Mouse (Mus musculus) liver, embryonic 14.5 days (tissue): ENCODE measurements at regions not wholly inside any gene's neighbourhood (a gene's known extent, or its start where the extent isn't known, plus 50 kb on each side); places are given as distances from the start of the nearest gene placed in this dataset.

Experiments
- ATAC-seq: fragments of 200-750 bp; cut with Nextera tagmentation; 2 replicates; pipeline ENCODE4 v1.8.0; 2017; ENCODE audit warnings: moderate number of reproducible peaks, mild to moderate bottlenecking, moderate library complexity; ENCODE audit not compliant: insufficient read depth
- DNase-seq, 3 experiments: peaks; one replicate each; pipeline ENCODE4 v3.0.0-alpha.2; 2012 to 2013; ENCODE audit warnings: low read depth in 3 of 3, low spot score in 3 of 3
- H3K27ac ChIP-seq: fragments of 300-500 bp; sonication (generic); 2 replicates; pipeline ENCODE4 v1.5.1; 2014; ENCODE audit warnings: moderate library complexity, mild to moderate bottlenecking, control low read depth, inconsistent platforms
- H3K27me3 ChIP-seq: fragments of 300-500 bp; sonication (generic); 2 replicates; pipeline ENCODE4 v1.6.1; 2014; ENCODE audit warnings: mild to moderate bottlenecking, low read length, moderate library complexity; ENCODE audit not compliant: control insufficient read depth, insufficient read depth
- H3K36me3 ChIP-seq: fragments of 300-500 bp; sonication (generic); replicated peaks from 2 replicates; pipeline ENCODE4 v1.6.1; 2014; ENCODE audit warnings: low read depth; ENCODE audit not compliant: control insufficient read depth, insufficient read depth
- H3K4me1 ChIP-seq, 2 experiments: fragments of 200-500 bp in 1 of 2; fragments of 300-500 bp in 1 of 2; sonication (generic) in 1 of 2; replicated peaks; 2 replicates each; pipeline ENCODE4 v1.6.1; 2012 to 2014; ENCODE audit warnings: antibody characterized with exemption in 1 of 2, inconsistent platforms in 1 of 2, low read length in 1 of 2; ENCODE audit not compliant: control insufficient read depth in 2 of 2, insufficient read depth in 2 of 2
- H3K4me2 ChIP-seq: fragments of 300-500 bp; sonication (generic); 2 replicates; pipeline ENCODE4 v1.6.1; 2014; ENCODE audit warnings: low read depth, mild to moderate bottlenecking, control low read depth, moderate library complexity
- H3K4me3 ChIP-seq, 2 experiments: fragments of 200-500 bp in 1 of 2; fragments of 300-500 bp in 1 of 2; sonication (generic) in 1 of 2; 2 replicates each; pipeline ENCODE4 v1.5.1; 2012 to 2014; ENCODE audit warnings: low read depth in 2 of 2, low read length in 2 of 2, mild to moderate bottlenecking in 2 of 2, control low read depth in 1 of 2, inconsistent platforms in 1 of 2, moderate library complexity in 1 of 2; ENCODE audit not compliant: insufficient read depth in 1 of 2
- H3K9ac ChIP-seq: fragments of 300-500 bp; sonication (generic); replicated peaks from 2 replicates; pipeline ENCODE4 v1.6.1; 2014; ENCODE audit warnings: mild to moderate bottlenecking, control low read depth, moderate library complexity
- H3K9me3 ChIP-seq: fragments of 300-500 bp; sonication (generic); 2 replicates; pipeline ENCODE4 v1.6.1; 2016; ENCODE audit warnings: low read length, mixed read lengths; ENCODE audit not compliant: control insufficient read depth
- CTCF ChIP-seq: IDR thresholded peaks from 2 replicates; pipeline ENCODE4 v1.5.1; 2016; ENCODE audit warnings: antibody characterized with exemption, low read depth, control low read depth
- EP300 ChIP-seq: IDR thresholded peaks from 2 replicates; pipeline ENCODE4 v1.6.1; 2016; ENCODE audit warnings: antibody characterized with exemption, low read depth
- WGBS: fragments of 180-500 bp; shearing (Covaris S2); extraction: QIAGEN DNeasy Blood & Tissue Kit; methylation state at CpG from one replicate; pipeline ENCODE4 v1.1.7; 2014; ENCODE audit not compliant: insufficient replicate concordance; 5-methylcytosine and 5-hydroxymethylcytosine counted together

GRCm38 (mm10) chr13:44502612-44503256 is 226.5 kb upstream of the Jarid2 start:
- no peak overlapping the region for H3K4me2 ChIP-seq
- H3K4me1 ChIP-seq: peaks cover 5 to 23% of the 10 kb centered on the region in 2 experiments; a peak in 3 of 4 replicates
- H3K36me3 ChIP-seq: no peaks in the 10 kb centered on the region
- H3K9me3 ChIP-seq: no peaks in the 10 kb centered on the region
- no peak overlapping the region for H3K27ac ChIP-seq
- ATAC-seq: no peak
- DNase-seq: no peak
- no peaks in the 10 kb centered on the region for H3K27me3 ChIP-seq
- H3K4me3 ChIP-seq: no peak overlapping the region
- no peak overlapping the region for H3K9ac ChIP-seq
- WGBS: 33% methylated on average over 10 of the region's 10 CpGs
- no peak for TF ChIP-seq EP300
- TF ChIP-seq CTCF: no peak

DNA sequence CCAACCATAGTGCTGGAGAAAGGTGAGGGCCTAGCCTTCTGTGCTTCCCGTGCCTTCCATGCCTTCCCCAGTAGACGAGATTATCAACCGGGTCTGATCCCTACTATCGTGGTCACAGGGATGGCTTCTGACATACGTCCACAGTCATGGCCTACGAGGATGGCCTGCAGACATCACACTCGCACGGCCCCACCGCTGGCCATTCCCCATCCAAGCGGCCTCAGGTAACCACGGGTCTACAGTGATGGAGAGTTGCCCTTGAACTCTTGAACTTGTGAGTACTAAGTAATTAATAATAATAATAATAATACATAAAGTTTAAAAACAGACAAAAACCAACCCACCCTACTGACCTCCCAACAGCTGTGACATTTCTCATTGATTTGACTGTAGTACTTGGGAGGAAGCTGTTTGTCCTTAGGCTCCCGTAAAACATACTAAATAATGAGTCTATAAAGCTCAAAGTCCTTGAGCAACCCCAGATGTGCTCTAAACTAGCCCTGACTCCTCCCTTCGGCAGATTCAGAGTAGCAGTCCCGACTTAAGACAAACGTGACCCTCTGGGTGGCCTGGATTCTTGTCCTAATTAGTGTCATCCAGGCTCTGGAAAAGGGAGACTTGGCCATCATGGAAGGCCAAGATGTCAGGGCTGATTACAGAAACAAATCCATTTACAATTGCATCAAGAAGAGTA is 225.9 kb upstream of the Jarid2 start:
- Histone ChIP-seq H3K4me1 (peaks cover 5 to 23% of the 10 kb centered on the region in 2 experiments; a peak in 3 of 4 replicates), H3K36me3 (no peaks in the 10 kb centered on the region), H3K27me3 (no peaks in the 10 kb centered on the region), H3K27ac (no peak overlapping the region), H3K9me3 (no peaks in the 10 kb centered on the region), H3K9ac (no peak overlapping the region), H3K4me3 (no peak overlapping the region), H3K4me2 (no peak overlapping the region)
- TF ChIP-seq EP300 (no peak), CTCF (no peak)
- ATAC-seq (no peak), DNase-seq (no peak)
- whole genome bisulfite sequencing: 61% methylated on average over 15 of the region's 15 CpGs

DNA sequence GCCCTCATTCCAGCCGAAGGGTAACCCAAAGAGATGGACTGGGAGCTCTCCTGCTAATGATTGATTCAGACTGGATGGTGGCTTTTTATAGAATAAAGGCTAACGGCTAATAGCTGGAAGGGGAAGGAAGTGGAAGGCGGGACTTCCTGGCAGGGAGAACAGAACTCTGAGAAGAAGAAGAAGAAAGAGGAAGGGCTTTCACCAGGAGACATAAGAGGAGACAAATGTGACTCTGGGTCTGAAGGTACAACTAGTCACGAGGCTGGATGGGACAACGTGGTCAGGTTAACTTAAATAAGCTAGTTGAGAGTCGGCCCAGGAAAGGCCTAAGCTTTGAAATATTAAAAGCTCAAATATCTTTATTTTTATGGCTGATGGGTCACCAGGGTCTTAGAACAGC is 224.8 kb upstream of the Jarid2 start:
- H3K36me3 ChIP-seq: no peaks in the 10 kb centered on the region
- no peak overlapping the region for H3K4me2 ChIP-seq
- no peak overlapping the region for H3K4me3 ChIP-seq
- H3K27me3 ChIP-seq: no peaks in the 10 kb centered on the region
- no peaks in the 10 kb centered on the region for H3K9me3 ChIP-seq
- DNase-seq (no peak), ATAC-seq (no peak)
- TF ChIP-seq CTCF (no peak), EP300 (no peak)
- H3K4me1 ChIP-seq: peaks cover 5 to 23% of the 10 kb centered on the region in 2 experiments; a peak in 3 of 4 replicates
- no peak overlapping the region for H3K27ac ChIP-seq
- WGBS: 15% methylated on average over 6 of the region's 6 CpGs
- H3K9ac ChIP-seq: no peak overlapping the region

GRCm38 (mm10) chr13:44506975-44507374 is 222.3 kb upstream of the Jarid2 start:
- no peak overlapping the region for H3K27ac ChIP-seq
- no peak overlapping the region for H3K4me2 ChIP-seq
- H3K9ac ChIP-seq: no peak overlapping the region
- no peaks in the 10 kb centered on the region for H3K36me3 ChIP-seq
- no peaks in the 10 kb centered on the region for H3K9me3 ChIP-seq
- ATAC-seq: no peak
- peaks cover 3 to 17% of the 10 kb centered on the region in 2 experiments; a peak in 3 of 4 replicates for H3K4me1 ChIP-seq
- H3K4me3 ChIP-seq: no peak overlapping the region
- WGBS: 24% methylated on average over 5 of the region's 5 CpGs
- no peaks in the 10 kb centered on the region for H3K27me3 ChIP-seq
- TF ChIP-seq EP300 (no peak), CTCF (no peak)
- no peak for DNase-seq

DNA sequence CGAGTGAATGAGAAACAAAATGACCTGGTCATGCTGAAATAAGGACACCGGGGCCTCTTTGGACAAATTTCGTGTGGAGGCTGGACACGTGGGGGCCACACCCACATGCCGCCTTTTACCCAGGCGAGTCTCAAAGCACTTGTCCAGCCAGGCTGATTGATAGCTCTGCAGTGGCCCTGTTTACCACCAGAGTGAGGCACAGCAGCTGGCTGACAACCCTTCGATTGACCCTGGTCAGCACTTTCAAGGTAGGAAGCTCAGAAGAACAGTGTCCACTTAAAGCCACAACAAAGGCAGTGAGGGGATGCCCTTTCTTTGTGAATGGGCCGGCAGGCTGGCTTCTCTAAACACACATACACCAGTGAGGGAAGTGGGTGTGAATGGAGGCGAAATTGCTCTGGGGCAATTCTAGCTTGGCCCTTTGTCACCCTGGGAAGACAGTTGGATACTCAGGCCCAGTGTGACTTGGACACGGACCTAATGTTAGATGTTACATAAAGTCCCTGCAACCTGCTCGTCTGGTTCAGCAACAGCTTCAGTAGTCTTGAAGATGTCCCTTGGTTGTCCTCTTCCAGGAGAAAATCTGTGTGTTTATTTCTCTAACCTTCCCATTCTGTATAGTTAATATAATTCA is 219.6 kb upstream of the Jarid2 start:
- peaks cover 0 to 3% of the 10 kb centered on the region in 2 experiments; a peak in 1 of 4 replicates for H3K4me1 ChIP-seq
- TF ChIP-seq EP300: no peak
- TF ChIP-seq CTCF: no peak
- no peak for DNase-seq

More for the DNA sequence above, 219.6 kb upstream of the Jarid2 start:
- 41% methylated on average over 11 of the region's 11 CpGs for WGBS
- no peaks in the 10 kb centered on the region for H3K27me3 ChIP-seq
- no peaks in the 10 kb centered on the region for H3K36me3 ChIP-seq
- no peaks in the 10 kb centered on the region for H3K9me3 ChIP-seq
- H3K27ac ChIP-seq: no peak overlapping the region
- H3K4me2 ChIP-seq: no peak overlapping the region
- H3K9ac ChIP-seq: no peak overlapping the region
- ATAC-seq: no peak
- no peak overlapping the region for H3K4me3 ChIP-seq
